Mouse (Mus musculus): ENCODE measurements around the gene Sgo1. TPM values are rescaled to one million over a fixed set of nuclear protein-coding genes. Genes with fewer than 3 reads are reported as not detected.

Gene Sgo1
- polyA plus RNA-seq (2014; fragmentation: Illumina TruSeq; extraction: RNeasy Lipid Tissue Mini Kit (QIAGEN cat#74804); ENCODE audit: insufficient read depth, low read depth, low replicate concordance) = 0.13 TPM

DNA sequence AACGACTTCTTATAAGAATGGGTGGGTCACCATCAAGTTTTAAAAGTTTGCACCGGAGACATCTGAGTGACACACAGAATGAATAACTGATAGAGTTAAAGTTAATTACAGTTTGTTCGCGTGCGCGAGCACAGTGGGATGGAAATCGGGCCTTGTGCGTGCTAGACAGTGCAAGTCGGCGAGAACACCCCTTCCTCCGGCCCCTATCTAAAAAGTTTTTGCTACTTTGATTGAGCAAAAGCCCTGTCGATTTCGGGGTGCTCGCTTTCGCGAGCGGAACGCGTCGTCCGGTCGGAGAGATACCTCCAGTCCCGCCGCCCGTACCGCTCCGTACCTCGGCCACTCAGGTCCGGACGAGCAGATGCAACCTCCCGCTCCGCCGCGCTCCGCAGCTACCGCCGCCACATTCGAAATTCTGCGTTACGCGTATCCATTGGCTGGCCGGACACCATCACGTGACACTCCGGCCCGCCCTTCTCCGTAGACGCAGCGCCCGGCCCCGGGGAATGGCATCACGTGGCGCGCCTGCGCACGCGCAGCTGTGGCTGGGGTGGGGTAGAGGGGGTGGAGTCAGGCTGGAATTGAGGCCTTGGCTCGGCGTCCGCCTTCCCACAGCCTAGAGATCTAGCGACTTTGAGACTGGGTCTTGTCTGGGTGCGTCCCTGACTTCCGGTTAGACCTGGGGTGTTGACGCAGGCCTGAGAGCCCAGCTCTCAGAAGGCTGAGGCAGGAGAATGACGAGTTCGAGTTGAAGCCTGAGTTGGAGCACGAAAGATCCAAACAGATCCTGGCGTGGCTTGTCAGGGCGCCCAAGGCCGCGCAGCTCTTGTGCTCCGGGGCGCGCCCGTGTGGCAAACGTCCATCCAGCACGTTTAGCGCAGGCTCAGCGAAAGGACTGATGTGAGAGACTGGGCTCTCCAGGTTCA is at the start of gene Sgo1:
Sgo1 (minus strand) TSS at position 457 of the 926 bp plus-strand sequence.

Other genes starting within 250 kb of the Sgo1 start
- 0.81 TPM for gene Efhb, start 226.0 kb downstream of the Sgo1 start, polyA plus RNA-seq (2014; fragmentation: Illumina TruSeq; extraction: RNeasy Lipid Tissue Mini Kit (QIAGEN cat#74804); ENCODE audit: insufficient read depth, low read depth, low replicate concordance)
- 50.8 TPM for gene Rab5a, start 210.1 kb downstream of the Sgo1 start, polyA plus RNA-seq (2014; fragmentation: Illumina TruSeq; extraction: RNeasy Lipid Tissue Mini Kit (QIAGEN cat#74804); ENCODE audit: insufficient read depth, low read depth, low replicate concordance)
- gene Pp2d1, start 149.9 kb downstream of the Sgo1 start, polyA plus RNA-seq (2014; fragmentation: Illumina TruSeq; extraction: RNeasy Lipid Tissue Mini Kit (QIAGEN cat#74804); ENCODE audit: insufficient read depth, low read depth, low replicate concordance) = not detected
- 19.0 TPM for gene Kat2b, start 122.5 kb downstream of the Sgo1 start, polyA plus RNA-seq (2014; fragmentation: Illumina TruSeq; extraction: RNeasy Lipid Tissue Mini Kit (QIAGEN cat#74804); ENCODE audit: insufficient read depth, low read depth, low replicate concordance)
- 0.17 TPM for gene Sult1c2, start 157.0 kb upstream of the Sgo1 start, polyA plus RNA-seq (2014; fragmentation: Illumina TruSeq; extraction: RNeasy Lipid Tissue Mini Kit (QIAGEN cat#74804); ENCODE audit: insufficient read depth, low read depth, low replicate concordance)

Measured in lung, adult 10 weeks (tissue).